Mouse (Mus musculus) small intestine, adult 10 weeks (tissue): ENCODE measurements around the gene Scube2. TPM values are rescaled to one million over a fixed set of nuclear protein-coding genes. Genes with fewer than 3 reads are reported as not detected.

ENCODE experiments used
- polyA plus RNA-seq: library from polyadenylated mRNA; stranded (reverse); fragments of 350-450 nt; fragmentation: Illumina TruSeq; extraction: RNeasy Lipid Tissue Mini Kit (QIAGEN cat#74804); gene quantifications from one replicate; pipeline ENCODE4 v1.2.3, GENCODE M21; 2014; ENCODE audit warnings: low replicate concordance

Scube2 gene
- 0.26 TPM for polyA plus RNA-seq

DNA sequence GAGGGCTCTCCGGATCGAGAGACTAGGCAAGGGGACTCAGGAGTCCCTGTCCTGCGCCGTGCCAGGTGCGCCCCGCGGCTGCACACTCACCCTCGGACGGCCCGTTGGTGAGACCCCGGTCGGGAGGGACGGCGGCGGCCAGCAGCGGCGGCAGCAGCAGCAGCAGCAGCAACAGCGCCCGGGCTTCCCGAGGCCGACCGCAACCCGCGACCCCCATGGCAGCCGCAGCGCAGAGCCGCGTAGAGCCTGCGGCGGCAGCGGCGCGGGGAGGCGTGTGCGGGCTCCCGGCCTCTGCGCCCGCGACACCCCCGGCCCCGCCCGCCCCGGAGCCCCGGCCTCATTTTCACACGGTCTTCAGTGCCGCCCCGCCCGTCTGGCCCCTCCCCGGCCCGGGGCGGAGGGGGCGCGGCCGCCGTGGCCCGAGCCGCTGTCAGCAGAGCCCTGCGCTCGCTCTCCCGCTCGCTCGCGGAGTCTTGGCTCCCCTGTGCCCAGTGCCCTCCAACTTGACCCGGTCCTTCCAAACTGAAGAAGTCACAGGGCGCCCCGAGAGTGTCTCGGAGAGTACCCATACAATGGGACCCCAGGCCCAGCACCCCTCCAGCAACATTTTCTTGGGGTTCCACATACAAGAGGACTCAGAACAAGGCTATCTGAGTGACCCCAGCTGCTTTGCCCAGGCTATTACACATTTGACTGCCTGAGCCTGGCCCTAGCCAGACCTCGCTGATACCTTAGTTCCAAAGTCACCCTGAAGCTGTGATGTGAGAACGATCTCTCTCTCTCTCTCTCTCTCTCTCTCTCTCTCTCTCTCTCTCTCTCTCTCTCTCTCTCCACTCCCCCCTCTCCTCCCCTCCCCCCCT is at the start of gene Scube2:
Gene Scube2, minus strand, starts transcription at position 310 of the 860 bp plus-strand sequence.

DNA sequence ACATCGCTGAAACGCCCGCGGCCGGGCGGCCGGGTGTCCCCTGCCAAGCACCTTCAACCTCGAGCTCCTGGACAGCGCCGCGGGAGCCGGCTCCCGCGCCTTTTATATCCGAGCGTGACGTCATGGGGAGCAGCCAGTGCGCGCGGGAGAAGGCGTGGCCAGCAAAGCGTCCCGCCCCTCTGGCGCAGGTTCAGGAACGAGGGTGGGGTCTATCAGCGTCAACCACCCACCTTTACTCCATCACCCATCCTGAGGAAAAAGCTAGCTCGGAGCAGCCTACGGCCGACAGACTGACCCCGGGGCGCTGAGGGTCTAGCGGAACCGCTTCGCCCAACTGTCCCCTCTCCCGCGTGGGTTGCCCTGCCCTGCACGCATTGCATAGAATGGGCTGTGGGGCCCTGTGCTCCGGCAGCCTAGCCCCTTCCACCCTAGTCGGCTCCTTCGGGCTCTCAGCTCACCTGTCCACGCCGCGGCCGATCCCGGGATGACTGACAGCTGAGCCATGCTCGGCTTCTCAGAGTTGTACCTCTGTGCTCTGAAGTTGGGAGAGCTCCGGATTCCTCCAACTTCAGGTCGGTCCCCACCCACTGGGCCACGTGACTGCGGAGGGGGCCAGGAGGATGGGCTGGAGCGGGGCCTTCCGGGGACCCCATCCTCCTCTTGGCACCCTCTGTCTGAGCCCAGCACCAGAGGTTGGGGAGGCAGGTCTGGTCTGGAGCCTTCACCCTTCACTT is 83.8 kb downstream of the Scube2 start, which contains the start of gene Nrip3:
Gene Nrip3, minus strand, starts transcription at position 556 of the 734 bp plus-strand sequence.

DNA sequence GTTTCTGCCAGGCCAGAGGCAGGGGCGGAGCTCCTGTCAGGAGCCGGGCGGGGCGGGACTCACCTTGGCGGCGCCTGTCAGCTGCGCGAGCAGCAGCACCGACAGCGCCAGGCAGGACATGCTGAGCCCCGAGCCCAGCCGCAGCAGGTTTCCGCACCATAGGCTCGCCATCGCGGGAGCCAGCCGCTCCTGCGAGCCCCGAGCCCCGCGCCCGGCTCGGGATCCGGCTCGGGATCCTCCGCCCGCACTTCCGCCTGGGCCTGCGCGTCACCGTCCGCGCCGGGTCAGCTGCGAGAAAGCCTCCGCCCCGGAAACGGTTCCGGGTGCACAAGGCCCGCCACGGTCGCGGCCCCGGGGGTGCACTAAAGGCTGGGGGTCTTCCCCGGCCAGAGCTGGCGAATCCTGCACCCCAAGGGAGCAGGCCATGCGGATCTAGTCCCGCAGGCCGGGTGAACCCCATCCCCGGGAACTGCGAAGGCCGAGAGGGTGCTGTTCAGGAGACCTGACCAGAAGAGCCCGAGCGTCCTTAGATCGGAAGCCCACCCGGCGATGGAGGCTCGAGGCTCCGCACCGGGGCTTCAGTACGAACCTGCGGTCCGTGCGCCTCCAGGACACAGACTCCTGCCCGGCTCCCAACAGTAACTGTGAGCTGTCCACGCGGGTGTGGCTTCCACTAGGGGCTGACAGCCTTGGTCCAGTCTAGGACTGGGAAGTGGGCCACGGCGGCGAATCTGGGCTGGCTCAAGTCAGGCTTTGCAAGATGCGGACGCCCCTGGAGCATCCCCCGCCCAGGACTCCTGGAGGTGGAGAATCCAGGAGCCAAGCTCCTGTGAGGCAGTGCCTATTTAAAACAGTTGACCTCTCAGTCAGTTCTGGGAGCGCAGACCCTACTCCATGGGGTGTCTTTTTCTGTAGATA is 113.2 kb downstream of the Scube2 start, which contains the start of gene Tmem9b:
Gene Tmem9b, minus strand, starts transcription at position 868 of the 918 bp plus-strand sequence.

Other genes with a start within 250 kb of the Scube2 start
- 30.9 TPM for gene St5, start 162.1 kb downstream of the Scube2 start, polyA plus RNA-seq
- 11.1 TPM for gene Akip1, start 162.0 kb downstream of the Scube2 start, polyA plus RNA-seq
- gene BC051019, start 141.8 kb downstream of the Scube2 start, polyA plus RNA-seq: not detected
- not detected for gene Ascl3, start 134.0 kb downstream of the Scube2 start, polyA plus RNA-seq
- gene Tmem9b, start 112.8 kb downstream of the Scube2 start, polyA plus RNA-seq: 151 TPM
- gene Nrip3, start 83.7 kb downstream of the Scube2 start, polyA plus RNA-seq: 1.0 TPM
- 14.8 TPM for gene Dennd5a, start 94.8 kb upstream of the Scube2 start, polyA plus RNA-seq
- 220 TPM for gene Tmem41b, start 121.2 kb upstream of the Scube2 start, polyA plus RNA-seq
- gene Ipo7, start 152.6 kb upstream of the Scube2 start, polyA plus RNA-seq: 165 TPM
- gene Zfp143, start 195.5 kb upstream of the Scube2 start, polyA plus RNA-seq: 25.1 TPM